Mouse (Mus musculus): ENCODE measurements around the gene Sepsecs.
"Not testable (repeated sequence)": the region's sequence is repeated elsewhere in the genome, so short reads cannot be mapped to it uniquely, and the experiment has no call there.

Gene Sepsecs

DNA sequence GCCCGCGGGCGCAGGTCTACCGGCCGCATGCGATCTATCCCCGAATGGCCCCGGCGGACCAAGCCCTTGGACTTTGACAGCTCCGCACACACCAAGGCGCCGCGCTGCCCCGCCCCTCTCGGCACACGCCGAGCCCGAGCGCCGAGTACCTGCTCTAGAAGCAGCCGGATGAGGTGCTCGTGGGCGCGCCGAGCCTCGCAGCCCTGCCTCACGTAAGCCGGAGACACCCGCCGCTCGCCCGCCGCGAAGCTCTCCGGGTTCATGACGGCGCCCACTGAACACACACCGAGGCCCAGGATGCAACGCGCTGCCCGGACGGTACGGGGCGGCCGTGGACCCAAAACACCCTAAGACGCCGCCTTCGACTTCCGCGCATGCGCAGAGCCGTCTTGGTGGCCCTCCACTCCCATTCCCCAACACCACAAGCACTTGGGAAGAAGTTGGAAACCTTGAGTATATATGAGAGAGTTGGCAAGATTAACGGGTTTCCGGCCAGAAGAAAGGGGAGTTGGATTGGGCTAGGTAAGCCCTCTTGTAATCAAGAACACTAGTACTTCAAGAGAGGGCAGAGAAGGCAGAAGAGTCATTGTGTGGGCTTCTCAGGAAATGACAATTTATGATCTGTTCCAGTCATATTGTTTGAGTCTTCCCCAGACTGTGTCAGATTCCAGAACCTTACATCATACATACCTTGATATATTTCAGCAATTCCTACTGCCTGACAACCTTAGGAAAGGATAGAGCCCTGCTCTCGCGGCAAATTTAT lies at the start of gene Sepsecs:
Sepsecs (minus strand) TSS at position 283 of the 766 bp plus-strand sequence.
- DNase-seq = peak; percentile 90 to 92

DNA sequence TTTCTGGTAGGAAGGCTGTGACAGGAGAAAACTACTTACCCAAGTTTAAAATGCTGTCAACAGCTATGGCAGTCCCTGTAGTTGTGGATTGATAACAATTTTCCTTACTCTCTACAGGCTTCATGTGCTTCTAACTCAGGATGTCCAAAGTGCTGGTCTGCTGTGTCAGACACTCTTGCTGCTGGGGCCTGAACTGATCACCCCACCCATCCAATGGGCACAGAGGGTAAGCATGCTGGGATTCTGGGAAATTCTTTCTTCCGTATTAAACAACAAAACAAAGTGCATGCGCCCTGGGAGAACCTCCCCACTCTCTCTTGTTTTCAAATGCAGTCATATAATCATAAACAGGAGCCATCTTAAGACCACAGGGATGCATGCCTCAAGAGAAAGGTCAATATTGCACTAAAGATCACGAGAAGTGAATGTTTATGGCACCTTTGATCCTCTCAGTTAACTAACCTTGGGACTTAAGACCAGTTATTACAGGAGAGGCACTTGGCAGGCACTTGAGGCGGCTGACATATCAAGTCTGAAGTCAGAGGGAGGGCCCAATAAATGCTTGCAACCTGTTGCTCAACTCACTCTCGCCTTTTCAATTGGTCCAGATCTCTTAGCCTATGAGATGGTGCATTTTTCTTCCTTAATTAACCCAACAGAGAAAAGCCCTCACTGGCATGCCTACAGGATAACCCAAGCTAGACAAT lies 47.4 kb upstream of the Sepsecs start:
- DNase-seq = peak in 1 of 2 experiments; percentile 4

DNA sequence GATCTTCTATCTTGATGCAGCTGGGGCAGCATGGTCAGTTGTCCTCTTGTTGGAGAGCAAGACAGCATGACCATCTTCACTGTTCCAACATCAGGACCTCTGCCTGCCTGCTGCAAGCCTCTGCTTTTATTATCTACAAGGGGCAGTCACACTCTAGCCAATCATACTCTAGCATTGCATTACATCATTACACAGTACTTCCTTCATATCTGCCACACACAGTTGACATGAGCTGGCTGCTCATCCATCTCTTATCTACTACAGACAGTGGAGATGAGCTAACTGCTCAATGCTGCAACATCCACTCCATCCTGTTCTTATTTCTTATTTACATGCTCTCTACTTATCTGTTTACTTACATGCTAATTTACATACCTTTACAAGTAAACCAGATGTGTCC lies 43.2 kb upstream of the Sepsecs start:
- DNase-seq = no peak

DNA sequence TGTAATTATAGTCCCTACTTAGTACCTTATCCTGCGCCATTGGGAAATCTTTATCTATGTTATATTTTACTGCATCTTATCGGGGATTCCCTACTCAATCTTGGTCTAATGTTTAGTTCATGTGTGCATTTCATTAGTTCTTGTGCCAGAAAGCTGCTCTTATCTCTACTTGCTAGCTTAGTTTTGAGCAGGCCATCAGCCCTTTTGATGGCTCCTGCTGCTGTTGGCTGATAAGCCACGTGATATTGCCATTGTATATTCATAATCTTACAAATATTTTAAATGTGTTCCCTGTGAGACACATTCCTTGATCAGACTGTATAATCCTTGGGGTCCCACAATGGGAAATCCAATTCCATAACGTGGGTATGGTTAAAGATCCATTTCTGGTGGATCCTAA lies 35.1 kb upstream of the Sepsecs start:
- no peak for DNase-seq

DNA sequence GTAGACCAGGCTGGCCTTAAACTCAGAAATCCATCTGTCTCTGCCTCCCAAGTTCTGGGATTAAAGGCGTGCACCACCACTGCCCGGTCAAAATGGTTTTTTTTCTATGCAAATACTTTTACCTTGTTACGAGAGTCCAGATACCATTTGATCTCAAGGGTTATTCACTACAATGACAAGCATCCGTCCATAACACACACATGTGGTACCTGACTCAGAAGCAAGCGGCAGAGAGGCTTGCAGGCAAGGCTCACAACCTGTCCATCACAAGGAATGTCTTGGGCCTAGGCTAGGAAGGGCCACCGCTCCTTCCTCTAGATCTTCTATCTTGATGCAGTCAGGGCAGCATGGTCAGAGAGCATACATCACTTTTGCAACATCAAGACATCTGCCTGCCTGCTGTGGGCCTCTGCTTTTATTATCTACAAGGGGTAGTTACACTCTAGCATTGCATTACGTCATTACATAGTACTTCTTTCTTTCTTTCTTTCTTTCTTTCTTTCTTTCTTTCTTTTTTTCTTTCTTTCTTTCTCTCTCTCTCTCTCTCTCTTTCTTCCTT lies 28.5 kb upstream of the Sepsecs start:
- DNase-seq = not testable (repeated sequence)

DNA sequence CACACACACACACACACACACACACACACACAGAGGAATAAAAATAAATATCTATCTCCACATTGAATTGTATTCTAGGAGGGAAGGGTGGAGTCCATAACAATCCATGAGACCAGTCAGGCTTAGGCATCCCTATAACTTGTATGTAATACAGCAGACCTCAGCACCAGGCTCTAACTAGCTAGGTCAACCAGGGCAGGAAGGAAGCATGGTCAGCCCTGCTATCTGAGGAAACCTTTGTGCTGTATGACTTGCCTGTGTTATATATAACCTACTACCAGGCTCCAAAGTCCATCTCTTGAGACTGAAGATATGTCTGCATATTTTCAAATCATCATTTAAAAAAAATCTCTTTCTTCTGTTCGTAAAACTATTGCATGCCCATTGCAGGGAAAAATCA lies 27.8 kb upstream of the Sepsecs start:
- DNase-seq = no peak

DNA sequence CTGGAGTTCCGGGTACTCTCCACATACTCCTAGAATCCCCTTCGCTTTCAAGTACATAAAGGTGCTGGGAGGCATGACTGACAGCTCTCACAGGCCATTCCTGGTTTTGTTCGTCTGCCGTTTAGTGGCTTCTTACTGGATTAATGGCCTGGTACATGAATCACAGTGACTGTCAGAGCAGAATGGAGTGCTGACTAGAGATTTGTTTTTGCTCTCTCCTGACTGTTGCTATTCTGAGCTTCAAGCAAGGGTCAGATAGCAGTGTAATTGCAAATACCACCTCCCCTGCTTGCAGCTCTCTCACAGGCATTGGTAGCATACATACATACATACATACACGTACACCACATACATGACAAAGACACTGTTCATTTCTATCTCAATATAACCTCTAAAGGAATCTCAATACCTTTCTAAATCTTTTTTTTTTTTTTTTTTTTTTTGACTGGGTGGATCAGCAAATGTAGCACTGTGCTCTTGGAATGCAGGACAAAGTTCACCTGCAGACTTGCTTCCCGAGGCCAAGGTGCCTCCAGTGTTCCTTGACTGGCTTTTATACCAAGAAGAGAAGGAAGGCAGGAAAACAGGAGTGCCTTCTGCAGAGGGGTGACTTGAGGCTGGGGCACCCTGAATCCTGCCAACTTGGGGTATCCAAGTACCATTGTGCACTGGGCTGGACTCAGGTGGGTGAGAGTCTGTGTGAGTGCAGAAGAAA lies 18.4 kb upstream of the Sepsecs start:
- DNase-seq = peak; percentile 38 to 46

DNA sequence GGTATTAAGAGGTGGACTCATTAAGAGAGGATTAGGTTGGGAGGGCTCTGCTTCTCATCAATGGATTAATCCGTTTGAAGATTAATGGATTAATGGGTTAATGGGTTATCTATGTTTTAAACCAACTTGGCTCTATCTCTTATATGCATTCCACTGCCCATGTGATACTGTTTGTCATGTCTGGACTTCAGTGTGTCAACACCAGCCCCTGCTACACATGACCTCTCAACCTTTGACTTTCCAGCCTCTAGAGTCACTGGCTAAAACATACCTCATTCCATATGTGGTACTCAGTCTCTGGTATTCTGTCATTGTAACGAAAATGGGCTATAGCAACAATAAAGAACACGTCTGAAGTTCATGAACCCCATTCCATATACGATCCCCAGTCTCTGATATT lies 11.6 kb upstream of the Sepsecs start:
- DNase-seq = no peak

DNA sequence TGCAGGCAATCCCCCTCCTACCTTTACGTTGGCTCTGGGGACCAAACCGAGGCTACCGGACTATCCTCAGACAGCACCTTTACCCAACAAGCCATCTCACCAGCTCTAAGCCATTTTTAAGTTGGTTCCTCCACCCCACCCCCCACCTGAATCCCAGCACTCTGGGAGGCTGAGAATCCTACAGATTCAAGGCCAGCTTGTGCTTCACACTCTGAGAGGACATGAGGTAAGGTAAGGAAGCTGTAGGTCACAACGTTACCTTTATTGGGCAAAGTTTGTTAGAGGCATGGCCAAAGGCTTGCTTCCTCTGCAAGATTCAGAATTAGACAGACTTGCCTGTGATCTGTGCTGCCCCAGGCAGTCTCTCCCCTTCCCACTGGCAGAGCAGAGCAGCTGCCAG lies 10.7 kb upstream of the Sepsecs start:
- DNase-seq = no peak

DNA sequence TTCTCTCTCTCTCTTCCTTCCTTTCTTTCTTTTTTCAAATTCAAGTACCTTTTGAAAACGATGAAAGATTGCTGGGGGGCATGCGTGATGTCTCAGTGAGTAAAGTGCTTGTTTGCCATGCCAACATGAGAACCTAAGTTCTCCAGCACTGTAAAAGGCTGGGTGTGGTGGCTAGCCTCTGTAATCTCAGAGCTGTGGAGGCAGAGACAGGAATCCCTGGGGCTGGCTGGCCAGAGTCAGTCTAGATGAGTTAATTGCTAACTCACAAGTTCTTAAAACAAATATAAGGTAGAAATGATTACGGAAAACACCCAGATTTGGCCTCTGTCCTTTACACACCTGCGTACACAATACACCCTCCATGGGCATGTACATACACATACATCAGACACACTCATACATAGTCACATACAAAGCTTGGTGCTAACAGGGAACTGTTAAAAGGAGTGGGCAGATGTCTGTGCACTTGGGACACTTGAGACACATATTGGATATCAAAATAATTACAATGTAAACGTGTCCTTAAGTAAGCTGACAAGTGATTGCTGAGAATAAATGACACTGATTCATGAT lies 9.1 kb upstream of the Sepsecs start:
- no peak for DNase-seq

DNA sequence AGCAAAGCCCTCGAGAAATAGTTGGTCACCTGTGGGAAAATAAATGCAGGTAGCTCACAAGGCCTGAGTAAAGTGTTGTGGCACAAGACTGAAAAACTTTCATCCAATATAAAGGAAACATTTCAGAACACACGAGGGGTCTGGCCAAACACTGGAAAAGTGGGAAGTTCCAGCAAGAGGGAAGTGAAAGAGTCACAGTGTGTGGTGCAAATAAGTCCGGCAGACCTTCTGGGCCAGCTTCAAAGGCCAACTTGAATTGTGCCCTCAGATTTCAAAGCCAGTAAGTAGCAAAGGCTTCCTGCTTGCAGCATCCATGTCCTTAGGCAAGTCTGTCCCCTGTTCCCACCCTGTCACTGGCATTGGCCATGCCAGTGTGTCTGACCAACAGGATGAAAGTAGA lies 7.6 kb upstream of the Sepsecs start:
- DNase-seq = no peak

DNA sequence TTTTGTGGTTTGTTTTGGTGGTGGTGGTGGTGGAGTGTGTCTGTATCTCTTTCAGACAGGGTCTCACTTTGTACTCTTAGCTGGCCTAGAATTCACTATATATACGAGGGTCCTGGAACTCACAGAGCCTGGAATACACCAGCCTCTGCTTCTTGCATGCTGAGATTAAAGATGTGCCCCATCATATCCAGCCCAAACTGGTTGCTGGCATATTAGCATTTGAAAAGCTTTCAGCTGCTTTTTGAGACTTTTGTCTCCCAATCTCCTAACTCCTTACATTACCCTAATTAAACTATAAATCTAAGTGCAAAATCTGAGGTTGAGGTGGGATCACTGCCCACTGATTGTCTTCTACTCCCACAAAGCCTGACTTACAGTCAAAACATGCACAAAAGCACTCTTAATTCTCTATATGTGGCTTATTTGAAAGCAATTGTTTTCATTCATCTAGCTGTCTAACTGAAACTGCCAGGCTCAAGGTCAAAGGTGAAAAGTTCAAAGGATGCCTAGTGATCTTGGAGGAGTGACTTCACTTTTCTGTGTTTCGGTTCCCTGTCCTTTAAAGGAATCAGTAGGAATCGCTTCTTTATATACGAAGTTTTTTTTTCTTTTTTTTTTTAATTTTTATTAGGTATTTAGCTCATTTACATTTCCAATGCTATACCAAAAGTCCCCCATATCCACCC lies 5.0 kb upstream of the Sepsecs start:
- DNase-seq = no peak

DNA sequence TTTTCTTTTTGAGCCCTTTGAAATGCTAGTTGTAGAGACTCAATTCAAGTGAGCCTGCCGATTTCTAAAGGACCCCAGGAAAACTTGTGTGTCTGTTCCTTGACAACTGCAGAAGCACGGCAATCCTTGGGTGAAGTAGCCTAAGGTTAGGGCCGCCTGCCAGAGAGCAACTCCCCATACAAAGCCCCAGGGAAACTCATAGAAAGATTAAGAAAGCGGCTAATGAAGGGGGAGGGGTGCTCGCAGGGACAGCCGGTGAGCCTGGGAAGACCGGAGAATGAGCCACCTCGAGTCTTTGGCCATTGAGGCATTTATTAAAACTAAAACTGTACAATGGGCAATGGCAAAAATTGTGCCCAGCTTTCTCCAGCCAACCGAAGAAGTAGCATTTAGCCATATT lies 3.8 kb upstream of the Sepsecs start:
- no peak for DNase-seq

DNA sequence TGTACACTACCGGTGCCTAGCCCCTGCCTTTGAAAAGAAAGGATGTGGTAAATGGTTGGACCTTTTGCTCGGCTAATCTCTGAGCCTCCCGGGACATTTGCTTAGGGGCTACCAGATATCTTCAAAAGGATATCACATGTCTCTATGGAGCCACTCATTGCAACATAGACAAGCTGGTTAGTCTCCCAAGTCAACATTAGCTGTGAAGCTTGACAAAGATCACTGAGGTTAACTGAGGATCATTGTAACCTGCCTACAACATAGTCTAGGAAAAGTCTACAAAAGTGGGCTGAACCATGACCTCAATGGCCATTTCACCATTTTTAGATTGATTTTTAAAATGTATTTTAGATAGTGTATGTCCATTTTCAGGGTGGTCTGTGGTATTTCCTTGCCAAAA lies 1.2 kb upstream of the Sepsecs start:
- DNase-seq = no peak

DNA sequence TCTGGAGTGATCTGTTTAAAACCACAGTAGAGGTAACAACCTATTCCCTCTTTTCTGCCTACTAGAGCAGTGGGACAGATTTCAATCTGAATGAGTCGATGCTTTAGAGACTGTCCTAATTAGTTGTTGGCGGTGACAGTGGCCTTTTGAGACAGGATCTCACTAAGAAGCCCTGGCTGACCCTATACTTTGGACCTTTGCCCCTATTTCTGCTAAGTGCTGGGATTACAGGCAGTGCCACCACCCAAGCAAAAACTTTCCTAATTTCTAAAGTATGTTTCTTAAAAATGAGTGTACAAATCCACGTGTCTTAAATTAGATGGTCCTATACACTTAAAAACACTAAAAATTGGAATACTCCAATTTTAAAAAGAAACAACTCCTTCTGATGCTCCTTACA lies 2.7 kb downstream of the Sepsecs start:
- peak in 1 of 2 experiments; percentile 8 for DNase-seq

DNA sequence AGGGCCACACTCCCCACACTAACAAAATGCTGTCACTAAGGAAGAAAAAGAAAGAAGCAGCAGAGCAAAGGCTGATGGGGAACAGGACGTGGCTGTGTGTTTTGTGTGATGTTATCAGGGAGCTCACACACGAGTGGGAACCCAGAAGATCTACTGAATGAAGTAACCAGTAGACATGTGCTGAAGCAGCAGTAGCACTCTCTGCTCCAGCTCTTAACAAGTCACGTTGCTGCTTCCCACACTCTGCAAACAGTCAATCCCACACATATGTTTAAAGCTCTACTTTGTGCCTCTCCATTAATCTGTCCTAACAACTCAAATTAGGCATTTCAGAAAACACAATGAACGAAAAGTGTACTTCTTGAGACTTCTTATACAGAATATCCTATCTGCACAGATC lies 11.6 kb downstream of the Sepsecs start:
- DNase-seq = no peak

DNA sequence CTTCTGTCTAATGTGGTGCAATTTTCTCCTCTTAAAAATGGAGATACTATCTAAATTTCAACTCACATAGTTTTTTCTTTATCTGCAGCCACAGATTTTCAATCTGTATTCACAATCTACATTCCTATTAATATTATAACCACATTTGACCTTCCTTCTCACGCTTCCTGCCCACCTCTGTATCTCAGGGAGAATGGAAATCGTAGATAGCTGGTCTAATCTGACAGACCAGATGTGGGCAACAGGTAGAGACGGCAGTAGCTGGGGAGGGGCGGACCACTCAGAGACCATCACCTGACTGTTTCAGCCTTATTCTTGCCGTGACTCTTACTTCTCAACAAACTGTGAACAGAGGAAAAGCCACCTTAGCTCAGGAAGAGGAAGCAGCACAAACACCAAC lies 12.2 kb downstream of the Sepsecs start:
- DNase-seq = no peak

DNA sequence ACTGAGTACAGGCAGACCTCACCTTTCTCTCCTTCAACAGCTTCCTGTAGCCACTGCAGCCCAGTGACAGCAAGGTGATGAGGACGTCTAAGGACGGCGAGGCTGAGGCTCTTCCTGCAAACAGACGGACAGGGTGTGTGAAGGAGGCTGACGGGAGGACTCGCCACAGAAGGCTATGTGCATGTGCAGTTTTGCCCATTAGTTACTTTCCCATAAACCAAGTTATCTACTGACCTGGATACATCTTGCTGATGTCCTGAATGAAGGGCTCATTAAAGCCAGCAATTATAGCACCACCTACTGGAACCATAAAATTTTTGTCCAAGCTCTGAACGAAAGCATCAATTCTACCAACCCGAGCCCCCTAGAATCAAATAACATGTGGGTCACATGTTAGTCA lies 13.5 kb downstream of the Sepsecs start:
- no peak for DNase-seq

DNA sequence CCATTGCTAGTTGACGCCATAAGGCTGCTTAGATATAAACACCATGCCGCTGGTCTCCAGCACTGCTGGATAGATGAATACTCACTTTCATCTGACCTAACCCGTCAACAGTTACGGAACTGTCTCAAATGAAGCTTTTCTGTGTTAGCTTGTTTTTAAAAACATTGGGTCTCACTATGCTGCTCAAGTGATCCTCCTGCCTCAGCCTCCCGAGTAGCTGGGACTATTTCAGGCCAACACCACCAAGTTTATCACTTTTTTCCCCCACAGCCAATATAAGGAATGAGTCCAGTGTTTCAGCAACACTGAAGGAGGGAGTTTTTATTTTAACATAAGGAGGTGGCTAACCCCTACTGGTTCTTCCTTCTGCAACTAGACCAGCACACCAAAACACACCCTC lies 14.5 kb downstream of the Sepsecs start:
- DNase-seq = no peak

DNA sequence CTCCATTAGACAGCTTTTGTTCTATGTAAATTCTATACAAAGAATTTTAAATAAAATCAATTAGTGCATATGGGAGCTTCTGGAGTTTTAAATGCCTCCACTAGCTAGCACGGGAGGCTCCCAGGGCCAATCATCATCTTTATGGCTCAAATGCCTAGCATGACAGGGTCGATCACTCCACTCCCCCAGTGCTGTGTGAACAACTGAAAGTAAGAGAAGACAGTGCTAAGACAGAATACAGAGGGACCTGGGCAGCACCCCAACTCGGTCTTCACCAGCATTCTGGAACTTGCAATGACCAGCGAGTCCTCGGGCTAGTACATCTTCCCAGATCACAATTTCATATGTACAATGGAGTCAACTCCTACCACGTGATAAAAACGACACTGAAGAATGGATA lies 16.9 kb downstream of the Sepsecs start:
- no peak for DNase-seq

DNA sequence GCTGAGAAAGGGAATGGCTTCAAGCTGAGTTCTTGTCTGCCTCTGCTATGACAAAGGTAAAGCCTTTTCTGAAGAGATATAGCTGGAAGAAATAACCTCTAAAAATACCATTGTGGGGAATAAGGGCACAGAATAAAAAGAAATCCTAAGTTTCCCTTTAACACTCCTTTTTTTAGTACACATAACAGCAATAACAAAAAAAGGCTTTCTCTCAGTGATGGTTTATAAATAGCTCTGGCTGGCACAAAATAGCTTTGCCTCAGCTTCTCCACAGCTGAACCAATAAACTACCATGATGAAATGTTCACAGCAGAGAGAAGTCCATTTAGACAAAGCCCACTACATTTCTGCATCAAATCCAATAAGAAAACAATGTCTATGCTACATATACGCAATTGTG lies 17.4 kb downstream of the Sepsecs start:
- no peak for DNase-seq

DNA sequence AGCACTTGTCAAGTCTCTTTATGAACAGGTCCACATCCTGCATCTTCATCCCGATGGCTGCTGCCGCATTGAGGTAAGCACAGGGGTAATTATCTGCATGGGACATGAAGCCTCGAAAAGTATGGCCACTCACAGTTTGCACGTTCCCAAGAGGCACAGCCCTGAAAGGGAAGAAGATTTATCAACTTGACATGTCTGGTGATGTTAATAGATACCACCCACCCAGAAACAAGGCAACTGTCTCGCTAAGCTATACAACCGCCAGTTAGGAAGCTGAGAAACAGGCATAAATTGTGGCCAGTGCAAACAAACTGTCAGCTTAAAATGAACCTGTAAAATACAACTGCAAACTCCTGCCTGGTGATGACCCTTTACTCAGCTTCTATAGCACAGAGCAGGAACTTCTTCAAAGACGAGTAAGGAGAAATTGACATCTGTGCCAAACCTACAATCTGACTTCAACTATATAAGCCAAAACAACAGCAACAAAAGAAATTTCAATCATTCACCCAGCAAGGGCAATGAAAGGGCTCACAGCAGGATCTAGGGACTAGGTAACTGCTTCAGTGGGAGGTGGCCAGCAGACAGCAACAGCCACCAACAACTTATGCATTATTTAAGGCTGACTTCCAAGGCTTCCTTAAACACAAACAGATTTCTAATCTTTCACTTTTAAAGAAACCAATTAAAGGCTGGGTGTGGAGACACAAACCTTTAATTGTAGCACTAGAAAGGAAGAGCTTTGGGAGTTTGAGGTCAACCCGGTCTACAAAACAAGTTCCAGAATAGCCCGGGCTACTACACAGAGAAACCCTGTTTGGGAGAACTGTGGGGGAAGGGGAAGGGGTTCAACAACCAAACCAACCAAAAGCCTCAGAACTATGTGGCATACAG lies 25.3 kb downstream of the Sepsecs start:
- DNase-seq = no peak

Measured in kidney, adult 8-10 months (tissue).